Mouse (Mus musculus): ENCODE measurements at regions not wholly inside any gene's neighbourhood (a gene's known extent, or its start where the extent isn't known, plus 50 kb on each side); places are given as distances from the start of the nearest gene placed in this dataset.

DNA sequence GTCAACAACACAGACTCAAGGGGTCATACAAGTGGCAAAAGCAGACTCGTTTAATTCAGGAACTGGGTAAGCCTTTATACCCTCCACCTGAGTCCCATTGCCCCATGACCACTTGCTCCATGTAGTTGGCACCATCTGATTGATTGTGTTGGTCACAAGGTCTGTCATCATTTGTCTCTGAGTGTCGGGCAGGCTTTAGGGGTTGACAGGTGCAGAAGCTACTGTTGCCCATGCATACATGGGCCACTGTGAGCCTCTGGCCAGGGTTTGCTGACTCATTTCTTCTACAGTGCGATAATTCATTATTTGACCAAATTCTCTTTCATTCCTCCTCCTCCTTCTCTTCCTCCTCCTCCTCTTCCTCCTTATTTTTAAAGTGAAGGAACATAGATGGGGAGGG, 113.0 kb upstream of the Hdac4 start:
- Histone ChIP-seq H3K4me1 (no peaks in the 10 kb centered on the region), H3K9me3 (replicated peaks) (peaks cover 8% of the 10 kb centered on the region; the same call in 1 of the 2 replicates), H3K4me3 (no peak overlapping the region), H3K27me3 (no peaks in the 10 kb centered on the region), H3K27ac (no peak overlapping the region), H3K4me2 (replicated peaks) (no peak overlapping the region), H3K36me3 (no peaks in the 10 kb centered on the region), H3K9ac (no peak overlapping the region)
- ATAC-seq (ENCODE audit: low FRiP score), result no peak
- 89% methylated on average over 3 of the region's 3 CpGs for whole genome bisulfite sequencing

DNA sequence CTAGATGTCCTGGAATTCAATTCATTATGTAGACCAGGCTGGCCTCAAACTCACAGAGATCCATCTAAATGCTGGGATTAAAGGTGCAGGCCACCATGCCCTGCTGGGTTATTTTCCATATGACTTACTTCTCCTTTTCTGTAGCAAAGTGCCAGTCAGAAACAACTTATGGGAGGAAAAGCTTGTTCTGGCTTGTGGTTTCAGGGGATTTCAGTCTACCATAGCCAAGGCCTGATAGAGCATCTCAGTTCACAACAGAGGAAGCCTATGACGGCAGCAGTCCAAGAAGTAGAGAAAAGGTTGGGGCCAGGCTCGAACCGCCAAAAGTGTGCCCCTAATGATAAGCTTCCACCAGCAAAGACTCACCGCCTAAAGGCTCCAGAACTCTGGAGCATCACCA, 110.5 kb upstream of the Hdac4 start:
- no peak overlapping the region for H3K27ac ChIP-seq
- H3K4me1 ChIP-seq, result no peaks in the 10 kb centered on the region
- no peaks in the 10 kb centered on the region for H3K27me3 ChIP-seq
- no peak for ATAC-seq (ENCODE audit: low FRiP score)
- no peaks in the 10 kb centered on the region for H3K36me3 ChIP-seq
- H3K4me2 ChIP-seq (replicated peaks), result no peak overlapping the region
- no peak overlapping the region for H3K9ac ChIP-seq
- H3K4me3 ChIP-seq, result no peak overlapping the region
- WGBS, result 87% methylated on average over 4 of the region's 4 CpGs
- peaks cover 8% of the 10 kb centered on the region; the same call in 1 of the 2 replicates for H3K9me3 ChIP-seq (replicated peaks)

DNA sequence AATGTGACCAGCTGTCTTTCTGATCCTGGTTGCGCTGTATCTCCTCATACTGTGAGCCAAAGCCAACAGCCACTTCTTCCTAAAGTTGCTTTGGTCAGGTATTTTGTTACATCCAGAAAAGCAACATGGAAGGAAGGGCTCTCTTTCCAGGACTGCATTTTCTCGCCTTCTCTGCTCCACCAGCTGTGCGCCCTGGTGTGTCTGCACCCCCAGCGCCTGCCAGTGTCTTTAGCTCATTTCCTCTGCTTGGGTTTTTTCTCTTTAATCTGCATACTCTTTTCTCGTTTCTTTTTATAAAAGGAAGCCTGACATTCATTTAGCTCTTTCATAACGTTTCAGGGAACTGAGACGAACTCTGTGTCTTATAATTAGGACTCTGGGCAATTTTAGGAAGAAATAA, 103.5 kb upstream of the Hdac4 start:
- H3K27ac ChIP-seq, result no peak overlapping the region
- no peak for ATAC-seq (ENCODE audit: low FRiP score)
- H3K9ac ChIP-seq, result no peak overlapping the region
- H3K4me2 ChIP-seq (replicated peaks), result no peak overlapping the region
- no peak overlapping the region for H3K4me3 ChIP-seq
- H3K36me3 ChIP-seq, result no peaks in the 10 kb centered on the region
- no peaks in the 10 kb centered on the region for H3K4me1 ChIP-seq
- 79% methylated on average over 7 of the region's 7 CpGs for WGBS
- H3K27me3 ChIP-seq, result no peaks in the 10 kb centered on the region
- H3K9me3 ChIP-seq (replicated peaks), result no peaks in the 10 kb centered on the region

- no peaks in the 10 kb centered on the region for H3K27me3 ChIP-seq
- H3K4me2 ChIP-seq (replicated peaks), result no peak overlapping the region
- no peak overlapping the region for H3K4me3 ChIP-seq
- no peak overlapping the region for H3K27ac ChIP-seq
- ATAC-seq (ENCODE audit: low FRiP score), result no peak
- H3K9me3 ChIP-seq (replicated peaks), result no peaks in the 10 kb centered on the region
- no peak overlapping the region for H3K9ac ChIP-seq
- 69% methylated on average over 7 of the region's 7 CpGs for WGBS
- H3K36me3 ChIP-seq, result no peaks in the 10 kb centered on the region
- no peaks in the 10 kb centered on the region for H3K4me1 ChIP-seq
Observed at GRCm38 (mm10) chr1:92292681-92293380, 97.3 kb upstream of the Hdac4 start.

DNA sequence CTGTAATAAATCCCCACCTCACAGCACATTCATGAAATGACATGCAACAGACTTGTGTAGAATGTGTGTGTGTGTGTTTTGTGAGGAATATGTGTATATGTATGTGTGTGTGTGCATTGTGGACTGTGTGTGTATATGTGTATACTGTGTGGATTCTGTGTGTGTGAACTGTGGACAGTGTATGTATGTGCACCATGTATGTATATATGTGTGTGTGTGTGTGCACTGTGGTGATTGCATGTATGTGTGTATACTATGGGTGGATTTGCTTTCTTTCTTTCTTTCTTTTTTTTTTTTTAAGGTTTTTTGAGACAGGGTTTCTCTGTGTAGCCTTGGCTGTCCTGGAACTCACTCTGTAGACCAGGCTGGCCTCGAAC, 91.5 kb upstream of the Hdac4 start:
- Histone ChIP-seq H3K4me3 (no peak overlapping the region), H3K36me3 (no peaks in the 10 kb centered on the region), H3K4me1 (peaks cover 10% of the 10 kb centered on the region), H3K27me3 (no peaks in the 10 kb centered on the region), H3K9me3 (replicated peaks) (no peaks in the 10 kb centered on the region), H3K4me2 (replicated peaks) (no peak overlapping the region), H3K27ac (no peak overlapping the region), H3K9ac (no peak overlapping the region)
- WGBS, result 89% methylated on average over 1 of the region's 1 CpGs
- no peak for ATAC-seq (ENCODE audit: low FRiP score)

- WGBS, result 42% methylated on average over 21 of the region's 21 CpGs
- Histone ChIP-seq H3K4me2 (replicated peaks) (peak overlapping the region; percentile 34), H3K36me3 (no peaks in the 10 kb centered on the region), H3K4me3 (no peak overlapping the region), H3K27ac (0 out of 2 replicates have a peak overlapping the region, but pooled peaks have one; percentile 37), H3K27me3 (no peaks in the 10 kb centered on the region), H3K9me3 (replicated peaks) (no peaks in the 10 kb centered on the region), H3K4me1 (peaks cover 10% of the 10 kb centered on the region), H3K9ac (no peak overlapping the region)
- peak; percentile 66 for ATAC-seq (ENCODE audit: low FRiP score)
Observed at GRCm38 (mm10) chr1:92286013-92286965, 90.8 kb upstream of the Hdac4 start.

DNA sequence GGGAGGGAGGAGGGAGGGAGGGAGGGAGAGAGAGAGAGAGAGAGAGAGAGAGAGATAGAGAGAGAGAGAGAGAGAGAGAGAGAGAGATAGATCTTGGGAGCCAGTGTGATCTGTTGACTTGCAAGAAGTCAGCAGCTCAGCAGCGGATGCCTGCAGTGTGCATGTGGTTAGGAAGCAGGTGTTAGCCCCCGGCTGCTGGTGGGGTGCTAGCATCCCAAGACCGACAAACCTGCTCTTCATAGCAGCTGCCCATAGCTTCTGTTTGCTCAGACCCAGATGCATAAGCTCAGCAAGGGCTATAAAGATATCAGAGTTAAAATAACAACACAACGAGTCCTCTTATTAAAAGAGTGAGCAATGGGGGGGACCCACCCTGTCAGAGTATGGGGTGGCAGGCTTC, 88.7 kb upstream of the Hdac4 start:
- H3K27ac ChIP-seq, result no peak overlapping the region
- H3K4me2 ChIP-seq (replicated peaks), result no peak overlapping the region
- H3K9ac ChIP-seq, result no peak overlapping the region
- no peaks in the 10 kb centered on the region for H3K9me3 ChIP-seq (replicated peaks)
- H3K4me1 ChIP-seq, result peaks cover 10% of the 10 kb centered on the region
- 74% methylated on average over 4 of the region's 4 CpGs for WGBS
- H3K4me3 ChIP-seq, result no peak overlapping the region
- no peak for ATAC-seq (ENCODE audit: low FRiP score)
- H3K36me3 ChIP-seq, result no peaks in the 10 kb centered on the region
- H3K27me3 ChIP-seq, result no peaks in the 10 kb centered on the region

DNA sequence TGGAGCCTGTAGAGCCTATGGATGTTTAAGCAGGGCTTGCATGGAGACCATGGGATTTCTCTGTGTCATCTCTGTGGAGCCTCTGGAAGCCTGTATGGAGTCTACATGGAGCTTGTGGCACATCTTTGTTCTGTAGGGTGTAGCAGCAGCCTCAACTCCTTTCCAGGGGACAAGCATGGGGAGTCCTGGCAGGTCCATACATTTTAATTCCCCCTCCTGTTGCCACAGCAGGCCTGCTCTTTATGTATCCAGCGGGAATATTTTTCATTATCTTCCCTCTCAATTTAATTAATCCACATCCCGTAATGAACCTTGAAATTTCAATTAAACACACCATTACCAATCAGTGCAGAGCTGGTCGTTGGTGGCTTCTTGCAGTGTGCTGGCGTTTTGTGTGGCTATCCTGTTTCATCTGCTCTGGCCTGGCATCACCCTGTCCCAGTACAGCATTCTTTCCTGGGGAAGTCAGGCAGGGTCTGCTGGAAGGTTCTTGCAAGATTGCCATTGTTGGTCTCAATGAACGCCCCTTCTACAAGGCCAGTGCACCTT, 81.8 kb upstream of the Hdac4 start:
- Histone ChIP-seq H3K27me3 (0 out of 2 replicates have a peak, but pooled peaks cover 4% of the 10 kb centered on the region), H3K4me3 (no peak overlapping the region), H3K9me3 (replicated peaks) (no peaks in the 10 kb centered on the region), H3K4me1 (no peaks in the 10 kb centered on the region), H3K4me2 (replicated peaks) (no peak overlapping the region), H3K9ac (no peak overlapping the region), H3K36me3 (no peaks in the 10 kb centered on the region), H3K27ac (no peak overlapping the region)
- ATAC-seq (ENCODE audit: low FRiP score), result no peak
- 60% methylated on average over 5 of the region's 5 CpGs for WGBS

DNA sequence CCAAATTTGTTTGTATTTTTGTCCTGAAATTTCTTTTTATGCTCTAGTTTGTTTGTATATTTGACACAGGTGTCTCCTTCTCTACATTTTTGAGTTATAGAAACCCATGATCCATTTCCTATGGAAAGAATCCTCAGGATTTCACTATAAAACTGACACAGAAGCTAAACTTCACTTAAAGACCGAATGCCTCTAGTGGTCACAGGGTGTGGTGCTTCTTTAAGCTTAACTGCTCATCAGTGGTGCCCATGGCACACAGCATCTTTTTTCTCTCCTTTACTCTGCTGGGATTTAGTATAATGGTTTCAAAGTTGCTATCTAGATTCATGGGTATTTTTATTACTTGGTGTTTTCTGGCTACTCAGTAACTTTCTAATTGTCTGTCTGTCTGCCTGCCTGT, 79.9 kb upstream of the Hdac4 start:
- peaks cover 6% of the 10 kb centered on the region for H3K4me1 ChIP-seq
- 0 out of 2 replicates have a peak, but pooled peaks cover 4% of the 10 kb centered on the region for H3K27me3 ChIP-seq
- no peak overlapping the region for H3K27ac ChIP-seq
- no peaks in the 10 kb centered on the region for H3K9me3 ChIP-seq (replicated peaks)
- no peak overlapping the region for H3K4me2 ChIP-seq (replicated peaks)
- no peak overlapping the region for H3K4me3 ChIP-seq
- no peak for ATAC-seq (ENCODE audit: low FRiP score)
- 81% methylated on average over 1 of the region's 1 CpGs for WGBS
- no peak overlapping the region for H3K9ac ChIP-seq
- H3K36me3 ChIP-seq, result no peaks in the 10 kb centered on the region

- no peak overlapping the region for H3K4me3 ChIP-seq
- H3K27ac ChIP-seq, result no peak overlapping the region
- H3K4me2 ChIP-seq (replicated peaks), result no peak overlapping the region
- 88% methylated on average over 2 of the region's 2 CpGs for WGBS
- H3K36me3 ChIP-seq, result no peaks in the 10 kb centered on the region
- ATAC-seq (ENCODE audit: low FRiP score), result no peak
- no peaks in the 10 kb centered on the region for H3K9me3 ChIP-seq (replicated peaks)
- peaks cover 8% of the 10 kb centered on the region for H3K4me1 ChIP-seq
- 0 out of 2 replicates have a peak, but pooled peaks cover 4% of the 10 kb centered on the region for H3K27me3 ChIP-seq
- no peak overlapping the region for H3K9ac ChIP-seq
Observed at GRCm38 (mm10) chr1:92273760-92274159, 78.3 kb upstream of the Hdac4 start.

DNA sequence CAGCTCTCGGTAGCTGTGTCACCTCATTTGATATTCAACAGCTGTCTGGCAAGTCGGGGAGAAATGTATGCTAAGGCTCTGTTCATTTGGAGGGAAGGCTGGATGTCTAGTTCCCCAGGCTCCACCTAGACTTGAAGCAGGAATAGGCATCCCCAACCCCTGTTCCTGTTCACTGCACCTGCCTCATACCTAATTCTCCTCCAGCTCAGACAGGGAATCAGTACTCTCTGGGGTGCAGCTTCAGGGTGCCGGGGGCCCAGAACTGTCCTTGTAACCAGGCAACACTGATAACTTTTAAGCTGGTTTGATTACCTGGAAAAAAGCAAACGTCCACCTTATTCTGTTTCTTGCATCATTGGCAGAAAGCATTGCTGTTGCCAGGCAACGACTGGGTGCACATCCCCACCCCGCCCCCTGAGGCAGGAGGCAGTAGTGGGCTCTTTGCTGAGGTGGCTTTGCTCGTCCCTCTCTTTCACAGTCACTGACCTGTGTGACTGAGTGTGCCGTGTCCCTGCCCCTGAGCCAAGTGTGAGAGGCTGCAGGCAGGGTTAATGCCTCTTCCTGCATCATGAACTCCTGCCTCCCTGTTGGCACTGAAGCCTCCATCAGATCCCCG, 76.3 kb upstream of the Hdac4 start:
- WGBS, result 38% methylated on average over 9 of the region's 9 CpGs
- ATAC-seq (ENCODE audit: low FRiP score), result 0 out of 2 replicates have a peak, but pooled peaks have one; percentile 32
- no peak overlapping the region for H3K4me2 ChIP-seq (replicated peaks)
- H3K27me3 ChIP-seq, result no peaks in the 10 kb centered on the region
- H3K9me3 ChIP-seq (replicated peaks), result no peaks in the 10 kb centered on the region
- no peak overlapping the region for H3K27ac ChIP-seq
- no peak overlapping the region for H3K9ac ChIP-seq
- no peak overlapping the region for H3K4me3 ChIP-seq
- no peaks in the 10 kb centered on the region for H3K36me3 ChIP-seq
- H3K4me1 ChIP-seq, result peaks cover 8% of the 10 kb centered on the region

GRCm38 (mm10) chr1:92270486-92271058, 75.1 kb upstream of the Hdac4 start:
- WGBS, result 47% methylated on average over 6 of the region's 6 CpGs
- no peak overlapping the region for H3K9ac ChIP-seq

More at GRCm38 (mm10) chr1:92270486-92271058, 75.1 kb upstream of the Hdac4 start:
- Histone ChIP-seq H3K36me3 (no peaks in the 10 kb centered on the region), H3K27me3 (no peaks in the 10 kb centered on the region), H3K4me2 (replicated peaks) (no peak overlapping the region), H3K27ac (no peak overlapping the region), H3K9me3 (replicated peaks) (no peaks in the 10 kb centered on the region), H3K4me1 (peaks cover 8% of the 10 kb centered on the region), H3K4me3 (no peak overlapping the region)
- ATAC-seq (ENCODE audit: low FRiP score), result no peak

All from hindbrain, embryonic 12.5 days (tissue).